Mouse (Mus musculus) cerebellum, postnatal 4 days (tissue): ENCODE data around the gene Siah3.

Source experiments
- DNase-seq, 2 experiments: peaks; one replicate each; pipeline ENCODE4 v3.0.0; 2022; ENCODE audit warnings: low spot score in 2 of 2, mixed read lengths in 1 of 2

The Siah3 gene

DNA sequence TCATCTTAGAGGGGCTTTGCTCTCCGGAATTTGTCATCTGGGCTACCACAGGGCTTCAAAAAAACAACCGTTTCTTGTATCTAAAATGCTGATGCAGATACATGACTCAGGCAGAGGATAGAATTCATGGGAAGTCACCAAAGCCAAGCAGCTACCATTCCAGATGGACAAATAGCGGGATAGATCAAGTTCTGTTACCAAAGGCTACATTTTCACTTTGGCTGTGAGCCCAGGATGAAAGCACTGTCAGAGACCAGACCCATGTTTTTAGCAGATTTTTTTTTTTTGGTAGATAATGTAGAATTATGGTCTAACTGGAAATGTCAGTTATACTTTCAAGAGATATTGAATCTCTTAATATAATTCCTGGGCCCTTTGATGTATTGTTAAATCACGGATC, 7.4 kb downstream of the Siah3 start:
- no peak for DNase-seq

DNA sequence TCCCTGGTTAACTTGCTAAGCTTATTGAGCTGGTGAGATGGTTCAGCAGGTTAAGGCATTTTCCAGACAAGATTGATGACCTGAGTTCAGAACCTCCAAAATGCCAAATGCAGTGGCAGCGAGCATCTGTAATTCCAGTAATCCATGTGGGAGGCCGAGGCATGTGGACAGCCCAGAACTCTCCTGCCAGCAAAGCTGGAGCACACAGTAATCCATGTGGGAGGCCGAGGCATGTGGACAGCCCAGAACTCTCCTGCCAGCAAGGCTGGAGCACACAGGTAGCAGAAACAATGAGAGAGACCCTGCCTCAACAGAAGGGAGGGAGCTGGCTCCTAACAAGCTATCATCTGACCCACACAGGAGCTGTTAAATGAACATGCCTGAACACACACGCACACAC, 13.2 kb downstream of the Siah3 start:
- DNase-seq = no peak

DNA sequence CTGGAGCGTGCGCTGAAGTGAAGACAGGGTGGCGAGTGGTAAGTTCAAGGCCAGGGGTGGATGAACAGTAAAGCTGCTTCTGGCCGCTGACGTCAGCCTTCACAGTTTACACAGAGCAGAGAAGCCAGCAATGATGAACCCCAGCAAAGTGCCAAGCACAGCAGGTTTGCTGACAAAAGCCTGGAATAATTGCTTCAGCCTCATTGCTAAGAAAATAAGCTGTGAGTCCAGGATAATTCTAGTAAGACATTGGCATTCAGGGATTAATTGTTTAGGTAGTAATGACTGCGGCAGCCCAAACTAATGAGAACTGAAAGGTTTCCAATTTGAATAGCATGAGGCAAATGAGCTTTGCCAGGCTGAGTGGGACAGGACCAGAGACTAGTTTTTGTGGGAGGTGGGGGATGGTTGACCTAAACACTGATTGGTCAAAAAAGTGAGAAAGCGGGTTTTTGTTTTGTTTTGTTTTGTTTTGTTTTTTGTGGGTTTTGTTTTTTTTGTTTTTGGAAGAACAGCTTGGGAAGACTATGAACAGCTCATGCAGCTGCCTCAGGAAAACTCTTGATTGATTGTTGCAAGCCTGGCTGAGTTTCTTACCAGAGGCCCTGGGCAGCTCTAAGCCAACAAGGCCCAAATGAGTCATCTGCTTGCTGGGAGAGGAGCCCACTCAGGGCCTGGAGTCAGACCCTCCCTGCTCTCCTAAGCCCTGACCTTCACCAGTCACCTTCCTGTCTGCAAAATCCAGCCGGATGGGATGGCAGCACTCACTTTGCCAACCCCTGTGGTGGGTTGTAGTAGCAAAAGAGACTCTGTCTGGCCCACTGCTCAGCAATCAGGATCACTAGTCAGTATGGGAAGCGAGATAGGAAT, 17.5 kb downstream of the Siah3 start:
- no peak for DNase-seq

DNA sequence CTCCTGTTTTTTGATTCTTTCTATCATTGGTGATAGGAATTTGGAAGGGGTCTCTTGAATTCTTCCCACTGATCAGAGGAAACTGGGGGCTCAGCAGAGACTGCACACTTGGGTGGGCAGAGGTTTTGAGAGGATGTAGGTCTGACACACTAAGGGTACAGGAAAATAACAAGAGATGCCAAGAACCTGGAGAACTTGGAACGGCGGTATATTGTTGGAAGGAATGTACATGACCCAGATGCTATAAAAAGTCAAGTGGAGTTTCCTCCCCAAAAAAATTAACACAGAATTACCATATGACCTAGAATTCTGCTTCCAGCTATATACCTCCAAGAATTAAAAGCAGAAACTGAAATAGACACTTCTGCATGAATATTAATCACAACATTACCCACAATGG, 20.1 kb downstream of the Siah3 start:
- no peak for DNase-seq

DNA sequence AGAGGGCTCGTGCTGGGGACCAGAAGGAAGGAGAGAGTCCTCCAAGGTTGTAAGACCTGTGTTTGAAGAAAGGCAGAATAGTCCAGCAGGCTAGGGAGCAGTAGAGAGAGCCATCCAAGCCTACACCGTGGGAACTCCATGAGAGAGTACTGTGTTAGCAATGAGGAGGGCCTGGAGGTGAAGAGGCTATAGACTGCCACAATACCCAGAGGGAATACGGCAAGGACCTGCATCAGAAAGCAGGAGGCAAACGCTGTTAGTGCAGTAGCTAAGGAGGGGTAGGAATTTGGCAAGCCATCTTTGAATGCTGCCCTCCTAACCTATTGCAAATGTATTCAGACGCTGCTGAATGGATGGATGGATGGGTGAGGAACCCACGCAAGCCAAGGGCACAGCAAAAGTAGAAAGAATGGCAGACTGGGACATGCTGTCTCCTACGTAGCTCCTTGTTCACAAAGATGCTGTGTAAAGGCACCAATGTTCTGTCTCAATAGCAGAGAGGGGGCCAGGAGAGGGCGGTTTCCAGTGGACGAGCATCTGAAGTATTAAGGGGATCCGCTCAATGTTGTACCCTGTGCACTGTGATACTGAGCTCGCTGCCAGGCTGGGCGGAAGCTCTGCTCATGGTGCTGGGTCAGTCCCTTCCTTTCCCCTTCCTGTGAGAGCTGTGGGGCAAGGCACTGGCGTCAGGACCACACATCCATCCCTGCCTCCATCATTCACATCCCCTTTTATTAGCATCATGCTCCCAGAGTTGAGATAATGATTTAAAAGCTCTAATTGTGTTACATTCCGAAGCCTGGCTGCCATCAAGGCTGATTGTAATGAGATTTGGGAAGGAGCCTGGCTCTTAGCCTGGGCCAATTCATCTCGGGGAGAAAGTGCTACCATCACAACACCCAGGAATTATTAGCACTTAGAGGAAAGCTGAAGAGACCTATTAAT, 26.7 kb downstream of the Siah3 start:
- DNase-seq = no peak

DNA sequence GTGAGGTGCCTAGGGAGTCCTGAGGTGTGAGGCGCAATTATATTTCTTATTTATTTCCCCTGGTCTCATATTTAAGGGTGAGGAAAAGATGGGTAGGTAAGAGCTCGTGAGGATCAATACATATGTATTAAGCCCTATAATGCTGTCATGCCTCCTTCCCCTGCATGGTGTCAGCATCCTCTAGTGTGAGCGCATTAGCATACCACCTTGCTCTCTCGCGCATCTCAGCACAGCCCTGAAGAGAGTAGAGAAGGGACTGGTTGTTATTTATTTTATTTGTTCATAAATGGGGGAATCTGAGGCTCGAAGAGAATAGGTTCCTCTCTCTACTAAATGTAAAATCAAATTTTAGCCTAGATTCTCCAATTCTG, 27.4 kb downstream of the Siah3 start:
- DNase-seq = no peak

DNA sequence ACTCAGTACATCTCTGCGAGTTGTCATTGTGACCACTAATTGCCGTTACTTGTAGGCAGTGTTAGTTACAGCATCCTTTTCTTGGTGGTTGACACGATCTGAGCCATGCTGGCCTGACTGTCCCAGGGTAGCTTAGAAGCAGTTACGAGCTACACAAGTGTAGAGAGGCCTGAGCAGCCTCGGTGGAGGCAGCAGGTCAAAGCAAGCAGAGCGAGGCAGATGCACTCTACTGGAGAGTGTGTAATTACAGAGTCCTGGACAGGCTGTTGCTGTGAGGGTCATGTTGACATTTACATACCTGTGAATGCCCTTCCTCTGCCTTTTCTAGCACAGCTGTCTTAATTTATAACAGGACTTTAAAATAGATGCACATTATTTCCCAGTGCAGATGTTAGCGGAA, 32.1 kb downstream of the Siah3 start:
- no peak for DNase-seq

DNA sequence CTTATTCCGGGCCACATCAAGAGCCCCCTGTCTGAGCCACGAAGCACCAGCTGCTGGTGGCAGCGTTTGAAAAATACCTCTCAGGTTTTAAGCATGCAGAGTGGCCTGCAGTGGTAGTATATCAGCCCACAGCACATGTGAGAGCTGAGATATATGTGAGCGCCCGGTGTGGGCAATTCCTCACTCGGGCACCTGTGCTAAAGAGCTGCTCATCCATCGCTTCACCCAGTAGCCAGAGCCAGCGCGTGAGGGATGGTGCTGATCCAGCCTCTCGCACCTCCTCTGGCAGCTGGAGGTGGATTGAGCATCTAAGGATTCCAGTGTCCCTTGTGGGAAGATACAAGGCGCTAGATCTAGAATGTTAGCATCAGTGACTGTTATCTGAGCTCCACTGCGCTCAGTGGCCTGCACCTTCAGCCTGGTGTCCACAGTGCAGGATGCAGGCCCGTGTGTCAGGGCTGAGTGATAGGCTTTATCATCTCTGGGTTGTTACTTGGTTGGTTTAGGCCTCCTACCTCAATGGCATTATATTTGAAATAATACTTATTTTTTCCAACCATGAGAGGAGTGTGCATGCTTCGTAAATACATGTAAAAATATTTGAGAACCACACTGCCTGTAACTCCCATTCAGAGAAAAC, 37.9 kb downstream of the Siah3 start:
- no peak for DNase-seq

DNA sequence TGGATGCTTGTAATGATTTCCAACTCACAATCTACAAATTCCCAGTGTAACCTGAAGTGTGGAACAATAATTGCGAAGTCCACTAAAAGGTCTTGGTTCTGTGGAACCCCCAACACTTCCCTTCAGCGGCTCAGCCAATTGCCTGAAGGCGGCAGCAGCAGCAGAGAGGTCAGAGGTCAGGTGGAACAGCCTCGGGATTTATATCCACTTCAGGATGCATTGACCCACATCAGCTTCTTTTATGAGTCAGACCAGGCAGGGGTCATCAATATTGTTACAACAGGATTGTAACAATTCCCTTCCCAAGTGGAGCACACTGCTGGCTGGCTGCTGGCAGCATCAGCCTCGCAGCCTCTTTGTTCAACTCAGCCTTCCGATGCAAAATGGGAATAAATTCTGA, 39.1 kb downstream of the Siah3 start:
- DNase-seq = no peak

DNA sequence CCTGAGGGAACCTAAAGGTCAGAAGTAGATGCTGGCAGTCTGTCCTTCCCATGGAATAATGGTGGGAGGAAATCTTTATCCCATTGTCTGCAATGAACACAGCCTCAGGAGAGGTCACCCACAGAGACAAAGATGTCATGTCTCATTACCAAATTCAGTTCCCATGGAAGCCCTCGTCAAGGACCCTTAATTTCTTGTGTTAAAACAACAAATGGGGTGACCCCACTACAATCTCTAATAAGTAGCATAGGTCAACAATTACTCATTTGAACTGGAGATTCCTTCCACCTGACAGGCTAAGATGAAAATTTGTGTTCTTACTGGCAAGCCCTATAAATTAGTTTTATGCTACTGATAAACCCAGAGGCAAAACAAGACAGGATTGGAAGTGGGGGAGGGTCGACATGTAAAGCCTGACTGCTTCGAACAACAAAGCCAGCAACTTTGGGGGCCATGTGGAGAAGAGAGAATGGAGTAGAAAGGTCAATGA, 45.8 kb downstream of the Siah3 start:
- DNase-seq = no peak

DNA sequence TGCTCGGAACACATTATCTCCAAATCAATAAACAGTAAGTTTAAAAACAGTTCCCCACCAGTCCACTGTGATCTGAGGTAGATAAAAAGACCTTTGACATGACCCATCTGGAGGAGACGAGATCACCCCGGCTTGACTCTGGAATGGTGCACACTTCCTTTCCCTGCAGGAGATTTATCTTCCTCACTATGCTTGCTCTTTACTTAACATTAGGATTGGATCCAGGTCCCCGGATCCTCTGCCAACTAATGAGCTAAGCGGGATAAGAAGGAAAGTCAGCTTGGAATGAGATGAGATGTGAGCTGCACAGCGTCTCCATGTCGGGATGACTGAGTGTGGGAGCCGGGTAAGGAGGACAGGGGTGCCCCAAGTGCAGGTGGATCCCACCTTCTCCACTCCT, 46.7 kb downstream of the Siah3 start:
- DNase-seq = no peak

DNA sequence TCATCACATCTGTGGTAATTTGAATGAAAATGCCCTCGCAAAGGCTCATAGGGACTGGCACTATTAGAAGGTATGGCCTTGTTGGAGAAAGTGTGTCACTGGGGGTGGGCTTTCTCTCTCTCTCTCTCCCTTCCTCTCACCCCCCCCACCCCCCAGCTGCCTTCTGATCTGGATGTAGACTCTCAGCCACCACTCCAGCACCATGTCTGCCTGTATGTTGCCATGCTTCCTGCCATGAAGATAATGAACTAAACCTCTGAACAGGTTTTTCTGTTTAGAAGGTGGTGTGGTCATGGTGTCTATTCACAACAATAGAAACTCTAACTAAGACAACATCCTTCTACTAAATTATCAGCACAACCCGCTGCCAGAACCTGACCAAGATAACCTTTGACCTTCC, 48.5 kb downstream of the Siah3 start:
- no peak for DNase-seq

DNA sequence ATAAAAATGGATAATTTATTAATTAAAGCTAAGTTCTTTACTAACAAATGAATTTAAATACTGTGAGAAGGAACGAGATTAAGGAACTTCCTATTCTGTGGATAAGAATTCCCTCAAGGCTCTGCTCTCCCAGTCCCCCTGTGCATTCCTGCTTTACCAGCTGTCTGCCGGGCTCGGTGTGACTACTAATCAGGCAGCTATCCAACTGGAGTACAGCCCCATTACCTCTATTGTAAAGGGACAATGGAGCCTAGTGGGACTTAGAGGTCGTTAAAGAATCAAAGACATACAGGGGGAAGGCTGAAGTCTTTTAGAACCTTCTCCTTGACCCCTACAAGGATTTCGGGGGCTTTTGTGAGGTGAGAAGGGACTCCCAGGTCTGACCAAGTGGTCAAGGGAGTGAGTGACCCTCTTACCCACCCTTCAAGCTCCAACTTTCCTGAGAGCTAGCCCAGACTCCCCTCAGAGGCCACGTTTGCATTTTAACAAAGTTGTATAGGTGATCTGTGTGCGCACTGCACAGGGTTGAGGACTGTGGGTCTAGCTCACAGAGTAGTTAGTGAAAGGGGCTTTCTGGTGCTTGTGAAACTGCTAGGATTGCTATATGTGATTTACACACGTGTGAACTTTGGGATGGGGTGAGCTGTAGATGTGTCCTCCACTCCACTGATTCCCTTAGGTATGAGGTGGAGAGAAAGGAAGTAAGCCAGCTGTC, 49.5 kb downstream of the Siah3 start:
- no peak for DNase-seq

DNA sequence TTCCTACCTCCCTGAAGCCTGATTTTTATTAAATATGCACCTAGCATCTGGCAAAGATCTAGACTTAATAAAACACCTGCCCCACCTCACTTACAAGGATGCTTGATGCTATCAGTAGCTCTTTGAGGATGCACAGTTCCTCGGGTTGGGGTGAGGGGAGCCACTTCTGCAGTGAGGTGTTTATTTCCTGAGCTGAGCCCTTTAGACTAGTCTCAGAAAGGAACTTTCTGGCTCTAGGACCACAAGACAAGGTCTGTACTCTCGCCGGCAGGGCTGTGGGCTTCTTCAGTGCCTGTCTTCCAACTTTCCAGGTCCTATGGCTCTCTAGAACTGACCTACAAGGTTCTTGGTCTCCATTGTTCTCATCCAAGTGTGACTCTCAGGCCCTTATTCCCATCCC, 50.5 kb downstream of the Siah3 start:
- DNase-seq = no peak

DNA sequence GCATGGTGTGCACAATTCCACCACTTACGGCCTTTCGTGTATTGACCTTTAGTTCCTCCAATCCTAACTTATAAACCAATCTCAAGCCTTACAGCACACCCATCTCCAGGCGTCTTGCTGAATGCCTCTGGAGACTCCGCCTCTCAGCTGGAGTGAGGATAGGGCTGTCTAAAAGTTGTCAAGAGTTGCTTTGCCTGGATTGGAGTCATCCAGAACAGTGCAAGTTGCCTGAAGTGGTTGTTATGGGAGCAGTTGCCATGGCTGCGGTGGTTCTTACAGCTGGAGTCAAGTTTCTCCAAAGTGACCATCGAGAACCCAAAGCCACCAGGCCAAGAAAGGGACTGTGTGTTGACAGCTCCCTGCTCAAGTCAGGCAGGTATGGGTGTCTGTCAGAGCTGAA, 54.3 kb downstream of the Siah3 start:
- DNase-seq = no peak

DNA sequence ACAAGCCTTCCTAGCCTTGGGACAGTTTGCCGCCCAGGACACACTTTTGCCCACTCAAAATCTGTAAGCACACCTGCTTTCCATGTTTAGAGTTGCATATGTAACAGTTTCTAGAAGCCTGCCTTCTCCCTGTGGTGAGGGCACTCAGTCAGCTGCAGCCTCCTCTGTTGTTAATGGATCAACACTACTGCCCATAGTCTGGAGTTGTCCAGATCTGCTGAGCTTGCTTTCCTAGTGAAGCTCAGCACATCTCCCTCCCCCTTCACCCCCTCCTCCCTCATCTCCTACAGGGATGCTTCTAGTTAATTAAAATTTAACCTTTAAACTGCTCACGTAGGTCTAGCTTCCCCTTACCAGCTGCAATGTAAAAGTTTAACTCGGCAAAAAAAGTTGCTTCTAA, 57.2 kb downstream of the Siah3 start:
- DNase-seq = no peak

DNA sequence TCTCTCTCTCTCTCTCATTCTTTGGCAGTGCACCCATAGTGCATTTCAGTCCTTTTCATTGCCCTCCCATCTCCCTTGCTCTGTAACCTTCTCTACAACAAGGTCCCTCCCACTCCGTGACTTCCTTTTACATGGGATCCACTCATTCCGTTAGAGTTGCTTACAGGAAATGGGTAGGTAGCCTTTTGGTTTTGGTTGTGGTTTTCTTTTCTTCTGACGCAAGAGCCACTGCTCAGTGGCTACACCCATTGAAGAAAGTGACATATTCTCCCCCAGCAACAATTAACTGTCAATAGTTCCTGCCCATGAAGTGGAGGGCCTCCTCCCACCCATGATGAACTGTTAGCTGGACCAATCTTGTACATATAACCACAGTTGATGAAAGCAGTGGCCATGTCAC, 60.4 kb downstream of the Siah3 start:
- no peak for DNase-seq

DNA sequence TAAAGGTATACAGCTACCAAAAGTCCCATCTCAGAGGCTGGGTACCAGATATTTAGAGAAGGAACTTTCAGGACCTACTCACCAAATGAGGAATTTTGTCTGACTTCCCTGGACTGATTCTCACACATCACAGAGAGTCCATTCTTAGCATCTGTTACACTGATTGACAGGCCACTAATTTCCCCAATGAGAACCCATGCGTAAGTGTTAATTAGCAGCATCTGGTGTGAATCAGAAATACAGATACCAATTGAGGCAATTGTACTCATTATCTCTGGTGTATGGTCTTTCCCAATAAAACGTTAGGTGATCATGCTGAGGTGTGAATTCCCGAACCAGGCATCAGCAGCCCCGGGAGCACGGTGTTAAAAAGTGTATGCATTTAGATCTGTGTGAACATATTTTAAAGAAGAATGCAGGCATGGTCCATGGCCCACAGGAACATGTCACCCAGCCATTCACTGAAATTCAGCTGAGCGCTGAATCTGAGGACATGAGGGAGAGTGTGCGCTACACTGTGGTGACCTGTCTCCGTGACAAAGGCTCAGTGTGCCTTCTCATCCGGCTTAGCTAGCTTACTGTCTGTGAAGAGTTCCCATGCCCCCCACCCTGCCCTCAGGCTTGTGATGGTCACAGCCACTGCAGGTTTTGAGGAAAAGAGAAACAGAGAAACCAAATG, 61.3 kb downstream of the Siah3 start:
- DNase-seq = no peak

DNA sequence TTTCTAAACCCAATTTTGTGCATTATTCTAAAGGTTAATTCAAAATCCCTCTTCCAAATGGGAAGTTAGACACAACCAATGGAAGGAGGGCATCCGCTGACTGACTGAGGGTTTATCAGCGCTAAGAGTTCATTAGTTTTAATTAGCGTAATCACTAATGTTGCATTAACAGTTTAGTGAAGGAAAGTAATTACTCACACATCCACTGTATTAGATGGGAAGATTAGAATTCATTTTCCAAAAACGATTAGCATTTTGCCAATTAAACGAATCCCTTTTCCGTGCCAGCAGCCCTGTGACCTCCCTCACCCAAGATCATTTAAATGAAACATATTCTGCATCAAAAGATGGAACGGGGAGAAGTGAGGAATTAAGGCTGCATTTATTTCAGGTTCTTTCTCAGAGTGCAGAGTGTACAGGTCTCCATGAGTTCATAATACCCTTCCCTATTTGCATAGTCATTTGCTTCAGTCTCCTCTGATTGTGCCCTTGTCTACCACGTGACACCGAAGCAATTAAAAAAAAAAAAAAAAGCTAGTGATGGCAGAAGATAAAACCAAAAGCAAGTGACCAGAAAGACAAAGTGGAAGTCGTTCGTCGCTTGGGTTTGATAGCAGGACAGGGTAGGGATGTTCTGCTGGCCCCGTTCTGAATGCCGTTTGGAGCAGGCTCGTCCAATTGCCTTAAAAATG, 62.6 kb downstream of the Siah3 start:
- DNase-seq = no peak

DNA sequence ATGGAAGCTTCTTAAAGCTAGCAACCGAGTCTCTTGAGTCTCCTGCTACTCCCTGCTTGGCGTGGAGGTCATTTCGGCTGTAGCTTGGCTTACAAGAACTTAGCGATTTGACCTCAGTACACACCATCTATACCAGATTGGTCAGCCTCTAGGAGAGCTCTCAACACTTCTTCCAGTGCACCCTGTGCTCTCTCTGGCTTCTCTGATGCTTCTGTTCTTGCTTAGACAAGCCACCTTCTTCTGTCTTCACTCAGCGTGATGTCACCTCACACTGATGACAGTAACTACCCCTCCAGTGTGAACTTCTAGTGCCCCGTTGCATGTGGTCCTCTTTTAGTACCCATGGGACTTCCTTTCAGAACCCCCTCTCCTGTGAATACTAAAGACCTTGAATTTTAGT, 63.1 kb downstream of the Siah3 start:
- no peak for DNase-seq
